Mouse (Mus musculus): ENCODE measurements at regions not wholly inside any gene's neighbourhood (a gene's known extent, or its start where the extent isn't known, plus 50 kb on each side); places are given as distances from the start of the nearest gene placed in this dataset.

DNA sequence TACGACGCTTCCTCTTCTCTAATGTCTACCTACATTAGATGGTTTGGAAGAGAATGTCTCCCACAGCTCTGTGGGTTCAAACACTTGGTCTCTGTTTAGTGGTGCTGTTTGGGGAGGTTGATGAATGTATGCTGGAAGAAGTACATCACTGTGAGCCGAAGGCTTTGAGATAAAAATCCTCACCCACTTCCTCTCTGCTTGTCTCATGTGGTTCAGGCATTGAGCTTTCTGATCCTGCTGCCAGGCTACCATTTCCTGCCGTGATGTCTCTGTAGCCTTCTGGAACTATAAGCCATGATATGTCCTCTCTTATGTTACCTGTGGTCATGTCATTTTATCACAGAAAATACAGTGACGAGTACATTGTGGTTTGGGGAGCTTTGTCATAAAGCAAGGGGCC, 122.5 kb upstream of the Cdh5 start:
- DNase-seq = peak in 1 of 2 experiments; percentile 9

- no peak for DNase-seq
Observed at GRCm38 (mm10) chr8:103983860-103984594, 117.4 kb upstream of the Cdh5 start.

GRCm38 (mm10) chr8:103985640-103986039, 115.8 kb upstream of the Cdh5 start:
- no peak for DNase-seq

DNA sequence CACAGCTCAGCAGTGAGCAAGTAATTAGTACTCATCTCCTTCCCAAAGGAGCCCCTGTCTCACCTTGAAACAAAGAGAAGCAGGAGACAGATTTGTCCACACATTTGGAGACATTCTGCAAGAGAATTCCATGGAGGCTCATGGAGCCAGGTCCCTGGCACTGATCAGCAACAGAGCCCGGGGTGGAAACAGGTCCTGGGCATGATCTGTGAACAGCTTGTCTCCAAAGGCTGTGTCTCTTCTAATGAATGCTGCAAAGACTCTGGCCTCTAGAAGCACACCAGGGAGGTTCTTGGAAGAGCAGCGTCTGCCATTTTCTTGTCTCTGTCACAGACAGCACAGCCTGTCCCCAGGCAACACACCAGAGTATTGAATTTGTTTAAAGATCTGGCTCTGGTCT, 107.5 kb upstream of the Cdh5 start:
- no peak for DNase-seq

- no peak for DNase-seq
Observed at GRCm38 (mm10) chr8:103998143-103998542, 103.3 kb upstream of the Cdh5 start.

DNA sequence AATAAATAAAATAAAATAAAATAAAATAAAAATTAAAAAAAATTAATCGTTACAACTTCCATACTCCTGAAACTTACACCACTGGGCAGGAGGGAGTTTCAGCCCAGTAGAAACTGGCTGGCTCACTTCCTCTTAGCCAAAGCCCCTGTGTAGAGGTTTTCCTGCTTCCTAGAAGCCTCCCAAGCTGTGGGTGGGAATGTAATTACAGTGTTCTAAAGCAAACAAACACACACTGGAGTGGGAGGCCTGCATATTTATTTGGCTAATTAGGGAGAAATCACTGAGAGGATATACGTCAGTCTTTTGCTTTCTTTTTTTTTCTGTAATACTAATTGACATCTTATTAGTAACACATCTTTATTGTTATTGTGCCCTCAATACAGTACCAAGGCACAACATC, 94.2 kb upstream of the Cdh5 start:
- no peak for DNase-seq

GRCm38 (mm10) chr8:104008756-104009155, 92.7 kb upstream of the Cdh5 start:
- no peak for DNase-seq

DNA sequence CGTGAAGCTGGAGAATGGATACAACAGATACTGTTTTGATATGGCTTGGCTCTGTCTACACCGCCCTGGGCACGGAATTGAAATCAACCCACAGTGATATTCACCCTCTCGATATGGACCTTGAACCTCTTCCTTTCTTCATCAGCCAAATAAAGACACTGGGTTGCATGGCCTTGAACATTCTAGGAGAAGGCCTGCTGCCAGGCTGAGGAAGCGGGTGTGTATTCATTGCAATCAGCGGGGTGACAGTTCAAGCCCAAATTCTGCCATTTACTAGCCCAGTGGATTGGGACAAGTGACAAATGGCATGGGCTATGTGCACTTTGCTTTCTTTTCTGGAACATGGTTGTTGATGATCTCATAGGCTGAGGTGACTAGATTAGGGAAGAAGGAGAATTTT, 92.1 kb upstream of the Cdh5 start:
- DNase-seq = no peak

- no peak for DNase-seq
Observed at GRCm38 (mm10) chr8:104022231-104022630, 79.2 kb upstream of the Cdh5 start.

GRCm38 (mm10) chr8:104022691-104023509, 78.5 kb upstream of the Cdh5 start:
- no peak for DNase-seq

DNA sequence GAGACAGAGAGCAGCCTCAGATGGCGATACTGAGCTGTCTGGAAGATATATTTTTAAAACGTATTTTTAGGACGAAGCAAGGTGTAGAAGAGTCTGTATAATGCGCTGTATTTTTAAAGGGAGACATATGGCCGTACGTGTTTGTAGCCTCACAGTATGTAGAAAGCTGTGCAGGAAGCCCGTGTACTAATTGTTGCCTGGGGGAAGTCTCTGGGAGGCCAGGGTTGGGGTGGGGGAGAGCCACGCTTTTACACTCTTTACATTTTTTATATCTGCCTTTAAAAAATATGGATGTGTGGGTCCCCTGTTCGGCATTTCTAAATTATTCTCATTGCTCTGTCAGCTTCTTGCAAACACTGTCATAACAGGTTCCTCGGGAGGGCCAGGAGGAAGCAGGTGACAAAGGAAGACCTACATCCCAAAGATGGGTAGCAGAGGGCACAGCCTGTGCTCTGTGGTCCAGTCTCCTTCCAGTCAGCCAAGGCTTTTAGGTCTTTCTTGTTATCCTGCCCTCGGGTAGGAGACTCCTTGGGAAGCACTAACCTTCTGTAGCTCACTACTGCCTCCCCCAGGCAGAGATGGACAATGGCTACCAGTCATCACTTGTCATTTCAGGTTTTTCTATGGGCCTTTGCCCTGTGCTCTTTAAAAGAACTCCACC, 74.1 kb upstream of the Cdh5 start:
- DNase-seq = no peak

GRCm38 (mm10) chr8:104028626-104029025, 72.8 kb upstream of the Cdh5 start:
- peak in 1 of 2 experiments; percentile 37 for DNase-seq

DNA sequence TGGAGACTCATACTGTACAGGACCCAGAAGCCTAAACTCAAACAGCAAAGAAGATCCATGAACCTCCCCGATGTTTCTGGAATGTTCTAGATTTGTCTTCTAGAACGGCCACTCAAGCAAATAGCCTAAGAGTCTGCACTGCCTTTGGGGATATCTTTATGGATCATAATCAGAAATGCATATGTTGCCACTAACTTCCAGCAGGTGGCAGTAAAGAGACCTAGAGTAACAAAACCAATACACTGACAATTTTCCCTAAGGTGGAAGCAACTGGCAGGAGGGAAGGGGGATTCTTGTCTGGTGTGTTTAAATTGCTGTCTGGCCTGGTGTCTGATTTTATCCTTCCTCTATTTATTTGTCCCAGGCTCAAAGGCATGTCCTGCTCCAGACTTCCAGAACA, 69.2 kb upstream of the Cdh5 start:
- DNase-seq = no peak

GRCm38 (mm10) chr8:104033148-104033547, 68.3 kb upstream of the Cdh5 start:
- DNase-seq = no peak

GRCm38 (mm10) chr8:104034286-104034685, 67.1 kb upstream of the Cdh5 start:
- DNase-seq = no peak

DNA sequence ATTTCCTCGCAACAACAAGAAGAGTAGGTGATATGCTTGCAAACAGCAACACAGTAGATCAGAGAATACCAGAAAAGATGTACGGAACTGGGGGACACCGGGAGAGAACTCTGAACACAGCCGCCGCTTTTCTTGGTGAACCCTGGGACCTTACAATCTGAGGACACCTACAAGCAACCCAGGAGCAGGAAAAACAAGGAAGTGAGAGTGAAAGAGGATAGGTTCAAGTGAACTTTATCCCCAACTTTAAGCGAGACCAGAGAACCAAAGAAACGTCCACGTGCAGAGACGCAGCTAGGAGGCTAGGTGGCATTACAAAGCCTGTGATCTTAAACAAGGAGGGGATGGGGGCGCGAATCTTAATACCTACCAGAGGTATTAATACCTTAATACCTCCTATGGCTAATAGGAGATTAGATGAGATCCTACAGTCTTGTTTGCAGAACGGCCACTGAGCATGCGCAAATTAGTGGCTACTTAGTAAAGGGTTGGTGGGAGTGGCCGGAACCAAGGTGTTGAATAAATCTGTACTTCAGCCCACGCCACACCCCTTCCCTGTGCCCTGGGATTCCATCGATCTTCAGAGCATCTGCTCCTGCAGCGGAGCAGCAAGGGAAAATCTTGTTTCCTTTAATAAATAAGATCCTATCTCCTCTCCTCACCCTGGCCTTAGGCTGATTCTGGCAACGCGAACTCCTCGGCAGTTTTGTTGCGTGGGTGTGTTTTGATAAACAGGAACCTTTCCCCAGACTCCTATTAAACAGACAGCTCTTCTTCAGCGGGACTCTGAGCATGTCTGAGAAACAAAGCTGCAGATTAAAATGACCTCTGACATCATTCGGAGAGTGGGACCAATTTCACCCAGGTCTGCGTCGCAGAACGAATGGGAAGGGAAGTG, 64.6 kb upstream of the Cdh5 start:
- no peak for DNase-seq

- DNase-seq = no peak
Observed at GRCm38 (mm10) chr8:104037611-104038010, 63.8 kb upstream of the Cdh5 start.

- peak; percentile 34 to 65 for DNase-seq
Observed at GRCm38 (mm10) chr8:104039526-104039925, 61.9 kb upstream of the Cdh5 start.

GRCm38 (mm10) chr8:104041522-104041921, 59.9 kb upstream of the Cdh5 start:
- peak in 1 of 2 experiments; percentile 27 for DNase-seq

DNA sequence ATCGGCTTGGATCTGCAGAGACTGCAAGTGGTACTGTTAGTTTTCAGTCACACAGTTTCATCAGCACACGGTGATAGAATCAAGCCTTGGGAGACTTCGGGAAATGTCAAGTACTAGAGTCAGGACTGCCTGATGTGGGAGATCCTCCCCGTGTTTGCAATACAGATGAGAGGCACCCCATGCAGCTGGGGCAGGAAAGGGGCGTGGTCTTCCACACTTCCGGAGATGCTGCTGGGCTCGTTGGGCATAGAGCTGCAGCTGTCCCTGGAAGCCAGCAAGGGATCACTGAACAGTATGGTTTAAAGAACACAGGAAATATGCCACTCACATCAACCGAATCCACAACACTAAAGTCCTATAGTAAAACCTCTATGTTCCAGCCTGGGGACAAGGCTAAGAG, 59.0 kb upstream of the Cdh5 start:
- DNase-seq = peak; percentile 71 to 83

DNA sequence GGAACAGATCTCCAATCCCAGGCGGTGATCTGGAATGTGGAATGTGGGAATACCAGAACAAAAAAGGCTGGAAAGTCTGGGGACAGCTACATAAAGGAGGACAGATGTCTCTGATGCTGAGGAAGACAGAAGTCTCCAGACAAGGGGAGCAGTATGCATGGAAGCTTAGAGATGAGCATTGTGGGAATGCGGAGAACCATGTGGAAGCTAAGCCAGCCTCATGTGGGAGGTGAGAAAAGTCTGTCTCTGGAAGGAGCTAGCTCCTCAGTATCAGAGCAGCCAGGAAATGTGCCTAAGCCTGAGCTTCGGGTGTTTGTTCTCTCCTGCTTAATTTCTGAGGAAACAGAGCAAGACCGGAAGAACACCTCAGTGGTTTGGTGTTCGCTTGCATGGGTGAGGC, 53.4 kb upstream of the Cdh5 start:
- DNase-seq = no peak

DNA sequence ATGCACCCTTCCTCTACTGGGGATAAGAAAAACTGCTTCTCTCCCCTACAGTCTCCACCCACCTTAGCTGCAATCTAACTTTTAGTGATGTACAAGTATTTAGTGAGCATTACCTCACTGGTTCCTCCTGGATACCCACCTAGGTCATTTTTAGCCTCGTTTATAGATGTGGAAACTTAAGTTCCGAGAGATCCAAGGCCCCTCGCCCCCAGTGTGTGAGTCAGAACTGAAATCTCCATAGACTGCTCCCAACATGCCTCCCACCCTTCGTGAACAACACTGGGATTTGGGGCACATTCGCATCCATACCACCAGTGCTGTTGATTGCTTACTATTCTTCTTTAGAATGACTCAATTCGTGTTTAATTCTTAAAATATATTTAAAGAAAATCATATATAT, 52.2 kb upstream of the Cdh5 start:
- DNase-seq = no peak
